Mouse (Mus musculus) lung, embryonic 15.5 days (tissue): ENCODE results near the gene B3gat3. TPM values are rescaled to one million over a fixed set of nuclear protein-coding genes. Genes with fewer than 3 reads are reported as not detected.

ENCODE experiments used
- ATAC-seq: fragments of 200-750 bp; cut with Nextera tagmentation; 2 replicates; pipeline ENCODE4 v1.8.0; 2017; ENCODE audit warnings: moderate number of reproducible peaks, borderline replicate concordance; ENCODE audit not compliant: low FRiP score, low TSS enrichment; ENCODE audit errors: extremely low read depth
- H3K27ac ChIP-seq: fragments of 300-500 bp; sonication (generic); 2 replicates; pipeline ENCODE4 v1.5.1; 2015; ENCODE audit warnings: moderate library complexity, mild to moderate bottlenecking, inconsistent platforms
- H3K27me3 ChIP-seq: fragments of 300-500 bp; sonication (generic); 2 replicates; pipeline ENCODE4 v1.6.1; 2015; ENCODE audit warnings: inconsistent platforms
- H3K36me3 ChIP-seq: fragments of 300-500 bp; sonication (generic); 2 replicates; pipeline ENCODE4 v1.6.1; 2015; ENCODE audit warnings: inconsistent platforms
- H3K4me1 ChIP-seq: fragments of 300-500 bp; sonication (generic); 2 replicates; pipeline ENCODE4 v1.6.1; 2015; ENCODE audit warnings: inconsistent platforms
- H3K4me2 ChIP-seq: fragments of 300-500 bp; sonication (generic); 2 replicates; pipeline ENCODE4 v1.6.1; 2015; ENCODE audit warnings: inconsistent platforms, mild to moderate bottlenecking, moderate library complexity
- H3K4me3 ChIP-seq: fragments of 300-500 bp; sonication (generic); 2 replicates; pipeline ENCODE4 v1.5.1; 2015; ENCODE audit warnings: mild to moderate bottlenecking, inconsistent platforms
- H3K9ac ChIP-seq: fragments of 300-500 bp; sonication (generic); 2 replicates; pipeline ENCODE4 v1.6.1; 2015; ENCODE audit warnings: inconsistent platforms
- H3K9me3 ChIP-seq: fragments of 300-500 bp; sonication (generic); 2 replicates; pipeline ENCODE4 v1.6.1; 2016; ENCODE audit warnings: inconsistent platforms
- WGBS: fragments of 180-500 bp; shearing (Covaris S2); methylation state at CpG from one replicate; pipeline ENCODE4 v1.1.7; 2015; 5-methylcytosine and 5-hydroxymethylcytosine counted together
- polyA plus RNA-seq: library from polyadenylated mRNA; unstranded; fragments of >200 nt; fragmentation: Nextera tagmentation; extraction: Ambion mirVana; gene quantifications from 2 replicates; pipeline ENCODE4 v1.2.1, GENCODE M21; 2015

The B3gat3 gene
- polyA plus RNA-seq, 1 experiment from 2014 or later = 46.1 TPM

DNA sequence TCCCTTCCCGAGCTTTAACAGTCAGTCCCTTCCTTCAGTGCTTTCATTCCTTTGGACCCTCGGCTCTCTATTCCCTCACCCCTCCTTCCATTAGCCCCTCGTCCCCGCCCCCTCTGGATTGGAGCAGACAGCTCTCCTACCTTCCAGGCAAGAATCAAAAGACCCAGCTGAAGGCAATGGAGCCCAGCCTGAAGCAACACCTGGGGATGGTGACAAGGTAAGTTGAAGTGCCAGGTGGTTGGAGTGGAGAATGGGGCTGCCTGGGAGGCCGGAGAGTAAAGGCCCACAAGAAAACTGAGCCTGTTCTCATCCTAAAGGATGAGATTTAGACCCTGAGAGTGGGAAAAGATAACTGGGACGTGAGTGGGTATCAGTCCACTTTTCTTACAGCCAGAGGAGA is 11.6 kb upstream of the B3gat3 start:
- Histone ChIP-seq H3K36me3 (peaks cover 96% of the 10 kb centered on the region), H3K9me3 (no peaks in the 10 kb centered on the region), H3K4me2 (no peak overlapping the region), H3K4me3 (no peak overlapping the region), H3K9ac (no peak overlapping the region), H3K27ac (no peak overlapping the region), H3K4me1 (no peaks in the 10 kb centered on the region), H3K27me3 (no peaks in the 10 kb centered on the region)
- no peak for ATAC-seq
- 88% methylated on average over 6 of the region's 6 CpGs for WGBS

DNA sequence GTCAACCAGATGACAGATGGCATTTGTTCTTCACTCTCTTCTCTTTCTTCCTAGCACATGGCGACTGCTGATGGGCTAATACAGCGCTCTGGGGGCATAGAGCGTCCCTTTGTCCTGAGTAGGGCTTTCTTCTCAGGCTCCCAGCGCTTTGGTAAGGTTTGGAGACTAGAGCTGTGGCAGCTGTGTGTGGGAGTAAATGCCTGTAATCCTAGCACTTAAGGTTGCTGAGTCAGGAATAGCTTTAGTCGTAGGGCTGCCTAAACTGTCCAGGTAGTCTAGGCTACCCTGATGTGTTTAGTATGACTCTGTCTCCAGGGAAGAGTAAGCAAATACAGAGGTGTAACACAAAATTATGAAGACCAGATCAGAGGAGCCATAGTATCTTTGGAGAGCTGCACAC is 8.4 kb upstream of the B3gat3 start:
- Histone ChIP-seq H3K9ac (no peak overlapping the region), H3K4me1 (no peaks in the 10 kb centered on the region), H3K36me3 (peaks cover 99% of the 10 kb centered on the region), H3K4me3 (no peak overlapping the region), H3K4me2 (no peak overlapping the region), H3K27me3 (no peaks in the 10 kb centered on the region), H3K9me3 (no peaks in the 10 kb centered on the region), H3K27ac (no peak overlapping the region)
- WGBS = 93% methylated on average over 5 of the region's 5 CpGs
- no peak for ATAC-seq

DNA sequence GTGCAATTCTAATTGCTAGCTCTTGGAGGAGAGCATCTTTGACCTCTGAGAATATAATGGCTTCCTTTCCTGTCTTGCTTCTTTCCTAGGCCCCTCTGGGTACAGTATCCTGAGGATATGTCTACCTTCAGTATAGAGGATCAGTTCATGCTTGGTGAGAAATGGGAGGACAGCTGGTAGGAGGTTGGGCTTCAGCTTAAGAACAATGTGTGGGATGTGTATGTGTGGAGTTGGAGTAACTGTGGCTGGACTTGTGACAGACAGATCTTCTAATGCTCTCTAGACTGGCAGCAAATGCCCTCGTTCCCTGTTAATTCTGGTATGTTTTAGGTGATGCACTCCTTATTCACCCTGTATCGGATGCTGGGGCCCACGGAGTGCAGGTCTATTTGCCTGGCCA is 6.0 kb upstream of the B3gat3 start:
- no peak overlapping the region for H3K9ac ChIP-seq

GRCm38 (mm10) chr19:8919000-8919399 is 1.2 kb upstream of the B3gat3 start:
- WGBS = 88% methylated on average over 3 of the region's 3 CpGs
- no peak overlapping the region for H3K27ac ChIP-seq
- H3K36me3 ChIP-seq = peaks cover 38% of the 10 kb centered on the region
- H3K9ac ChIP-seq = no peak overlapping the region
- ATAC-seq = no peak
- H3K4me1 ChIP-seq = peaks cover 14% of the 10 kb centered on the region
- H3K9me3 ChIP-seq = no peaks in the 10 kb centered on the region
- H3K27me3 ChIP-seq = no peaks in the 10 kb centered on the region
- no peak overlapping the region for H3K4me2 ChIP-seq
- H3K4me3 ChIP-seq = no peak overlapping the region

More for the DNA sequence above, 6.0 kb upstream of the B3gat3 start:
- no peak for ATAC-seq
- H3K36me3 ChIP-seq = peaks cover 80% of the 10 kb centered on the region
- H3K4me1 ChIP-seq = no peaks in the 10 kb centered on the region
- H3K4me2 ChIP-seq = no peak overlapping the region
- H3K9me3 ChIP-seq = no peaks in the 10 kb centered on the region
- WGBS = 92% methylated on average over 3 of the region's 3 CpGs
- no peaks in the 10 kb centered on the region for H3K27me3 ChIP-seq
- H3K4me3 ChIP-seq = no peak overlapping the region
- H3K27ac ChIP-seq = no peak overlapping the region

GRCm38 (mm10) chr19:8919684-8920072 is 496 bp upstream of the B3gat3 start:
- H3K9ac ChIP-seq = no peak overlapping the region
- H3K4me2 ChIP-seq = peak overlapping the region; percentile 72
- H3K9me3 ChIP-seq = no peaks in the 10 kb centered on the region
- peak overlapping the region; percentile 83 for H3K4me3 ChIP-seq
- peaks cover 14% of the 10 kb centered on the region for H3K4me1 ChIP-seq
- no peaks in the 10 kb centered on the region for H3K27me3 ChIP-seq
- no peak for ATAC-seq
- 60% methylated on average over 6 of the region's 6 CpGs for WGBS
- peak overlapping the region; percentile 91 for H3K27ac ChIP-seq
- H3K36me3 ChIP-seq = peaks cover 31% of the 10 kb centered on the region

DNA sequence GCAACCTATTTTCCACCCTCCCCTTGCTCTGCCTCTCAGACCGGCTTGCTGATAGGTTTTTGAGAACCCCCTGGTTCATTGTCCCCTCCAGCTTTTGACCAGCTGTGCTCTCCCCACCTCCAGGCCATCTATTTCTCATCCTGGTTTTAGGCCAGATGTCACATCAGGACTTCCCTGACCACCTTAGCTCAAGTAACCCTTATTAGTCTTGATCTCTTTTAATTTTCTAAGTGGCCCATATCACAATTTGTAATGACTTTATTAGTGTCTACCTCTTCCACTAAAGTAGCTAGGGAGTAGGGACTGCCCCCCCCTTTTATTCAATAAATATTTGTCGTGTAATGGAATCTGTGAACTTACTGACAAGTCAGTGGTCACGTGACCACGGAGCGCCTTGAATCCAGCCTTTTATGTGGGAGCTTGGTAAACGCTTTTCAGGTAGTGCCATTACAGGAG is 690 bp downstream of the B3gat3 start:
- Histone ChIP-seq H3K36me3 (peaks cover 24% of the 10 kb centered on the region), H3K4me1 (peaks cover 14% of the 10 kb centered on the region), H3K27ac (peak overlapping the region; percentile 91), H3K9ac (peak overlapping the region; percentile 73), H3K27me3 (no peaks in the 10 kb centered on the region), H3K4me3 (peak overlapping the region; percentile 83), H3K9me3 (no peaks in the 10 kb centered on the region), H3K4me2 (peak overlapping the region; percentile 72)
- ATAC-seq = no peak
- 1% methylated on average over 6 of the region's 6 CpGs for WGBS

- peak overlapping the region; percentile 73 for H3K9ac ChIP-seq
- H3K27me3 ChIP-seq = no peaks in the 10 kb centered on the region
- no peak overlapping the region for H3K27ac ChIP-seq
- peaks cover 20% of the 10 kb centered on the region for H3K36me3 ChIP-seq
- H3K4me2 ChIP-seq = peak overlapping the region; percentile 72
- no peak for ATAC-seq
- H3K9me3 ChIP-seq = no peaks in the 10 kb centered on the region
- WGBS = 79% methylated on average over 9 of the region's 9 CpGs
- peak overlapping the region; percentile 83 for H3K4me3 ChIP-seq
- H3K4me1 ChIP-seq = peaks cover 14% of the 10 kb centered on the region
Measured at GRCm38 (mm10) chr19:8921741-8922140, 1.6 kb downstream of the B3gat3 start.

- no peaks in the 10 kb centered on the region for H3K27me3 ChIP-seq
- peaks cover 21% of the 10 kb centered on the region; the same call in 1 of the 2 replicates for H3K36me3 ChIP-seq
- peaks cover 16% of the 10 kb centered on the region for H3K4me1 ChIP-seq
- no peak overlapping the region for H3K27ac ChIP-seq
- no peak overlapping the region for H3K4me2 ChIP-seq
- 81% methylated on average over 2 of the region's 2 CpGs for WGBS
- H3K9me3 ChIP-seq = no peaks in the 10 kb centered on the region
- no peak overlapping the region for H3K4me3 ChIP-seq
- ATAC-seq = no peak
- no peak overlapping the region for H3K9ac ChIP-seq
Measured at GRCm38 (mm10) chr19:8926766-8927165, 6.6 kb downstream of the B3gat3 start.

DNA sequence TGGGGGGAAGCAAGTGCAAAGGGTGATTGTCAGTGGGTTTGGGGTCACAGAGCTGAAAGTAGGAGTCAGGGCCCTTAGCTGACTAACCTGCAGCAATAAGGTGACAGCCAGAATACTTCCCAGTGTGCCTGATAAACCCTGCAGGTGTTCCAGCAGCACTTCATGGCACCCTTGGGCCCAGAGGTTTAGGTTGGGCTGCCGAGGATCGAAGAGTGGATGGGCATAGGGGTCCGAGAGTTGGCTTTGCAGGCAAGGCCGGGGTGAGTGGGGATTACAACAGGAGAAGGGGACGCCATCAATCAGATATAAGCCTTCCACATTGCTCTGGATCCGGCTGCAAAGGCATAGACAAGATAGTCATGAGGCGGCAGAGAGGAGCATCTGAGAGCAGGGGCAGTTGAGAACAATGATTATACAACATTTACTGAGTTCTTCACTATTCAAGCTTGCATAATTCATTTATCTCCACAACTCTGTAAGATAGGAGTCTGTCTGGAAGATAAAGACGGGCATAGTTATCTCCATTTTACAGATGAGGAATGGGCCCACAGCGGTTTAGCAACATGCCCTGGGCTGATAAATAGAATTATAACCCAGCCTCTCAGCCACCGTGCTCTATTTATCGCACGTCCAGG is 7.8 kb downstream of the B3gat3 start:
- no peaks in the 10 kb centered on the region for H3K27me3 ChIP-seq
- H3K36me3 ChIP-seq = peaks cover 22% of the 10 kb centered on the region; the same call in 1 of the 2 replicates
- H3K4me1 ChIP-seq = peaks cover 15% of the 10 kb centered on the region
- 79% methylated on average over 12 of the region's 12 CpGs for WGBS
- no peak overlapping the region for H3K4me3 ChIP-seq
- no peak overlapping the region for H3K27ac ChIP-seq
- H3K4me2 ChIP-seq = no peak overlapping the region
- no peak overlapping the region for H3K9ac ChIP-seq
- no peaks in the 10 kb centered on the region for H3K9me3 ChIP-seq
- no peak for ATAC-seq

DNA sequence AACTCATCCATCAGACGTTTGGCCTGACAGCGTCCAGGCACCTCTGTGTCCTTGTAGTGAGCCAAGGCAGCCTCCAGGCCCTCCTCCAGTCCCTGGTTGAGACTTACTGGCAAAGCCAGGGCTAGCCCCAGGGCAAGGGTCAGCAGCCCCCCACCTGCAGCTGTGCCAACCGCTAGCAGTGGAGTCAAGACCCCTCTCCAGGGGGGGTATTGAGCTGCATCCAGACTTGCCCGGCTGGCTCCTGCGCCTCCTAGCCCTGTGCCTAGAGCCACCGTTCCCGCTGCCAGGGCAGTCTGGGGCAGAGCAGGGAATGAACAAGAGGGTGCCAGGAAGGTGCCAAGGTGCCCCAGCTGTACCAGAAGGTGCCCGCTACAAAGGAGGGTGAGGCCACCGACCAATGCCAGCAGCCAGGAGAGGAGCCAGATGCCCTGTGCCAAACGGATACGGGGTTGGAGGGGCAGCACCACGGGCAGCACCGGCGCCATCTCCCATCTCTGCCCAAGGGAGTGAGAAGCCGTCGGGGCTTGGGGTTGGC is 8.6 kb downstream of the B3gat3 start:
- no peaks in the 10 kb centered on the region for H3K9me3 ChIP-seq
- H3K9ac ChIP-seq = peak overlapping the region; percentile 70; the same call in 1 of the 2 replicates
- ATAC-seq = peak; percentile 7; the same call in 1 of the 2 replicates
- peaks cover 26% of the 10 kb centered on the region; the same call in 1 of the 2 replicates for H3K36me3 ChIP-seq
- H3K4me3 ChIP-seq = peak overlapping the region; percentile 79
- H3K27ac ChIP-seq = peak overlapping the region; percentile 92
- WGBS = 24% methylated on average over 16 of the region's 16 CpGs
- H3K4me1 ChIP-seq = peaks cover 15% of the 10 kb centered on the region
- peak overlapping the region; percentile 67 for H3K4me2 ChIP-seq
- no peaks in the 10 kb centered on the region for H3K27me3 ChIP-seq

DNA sequence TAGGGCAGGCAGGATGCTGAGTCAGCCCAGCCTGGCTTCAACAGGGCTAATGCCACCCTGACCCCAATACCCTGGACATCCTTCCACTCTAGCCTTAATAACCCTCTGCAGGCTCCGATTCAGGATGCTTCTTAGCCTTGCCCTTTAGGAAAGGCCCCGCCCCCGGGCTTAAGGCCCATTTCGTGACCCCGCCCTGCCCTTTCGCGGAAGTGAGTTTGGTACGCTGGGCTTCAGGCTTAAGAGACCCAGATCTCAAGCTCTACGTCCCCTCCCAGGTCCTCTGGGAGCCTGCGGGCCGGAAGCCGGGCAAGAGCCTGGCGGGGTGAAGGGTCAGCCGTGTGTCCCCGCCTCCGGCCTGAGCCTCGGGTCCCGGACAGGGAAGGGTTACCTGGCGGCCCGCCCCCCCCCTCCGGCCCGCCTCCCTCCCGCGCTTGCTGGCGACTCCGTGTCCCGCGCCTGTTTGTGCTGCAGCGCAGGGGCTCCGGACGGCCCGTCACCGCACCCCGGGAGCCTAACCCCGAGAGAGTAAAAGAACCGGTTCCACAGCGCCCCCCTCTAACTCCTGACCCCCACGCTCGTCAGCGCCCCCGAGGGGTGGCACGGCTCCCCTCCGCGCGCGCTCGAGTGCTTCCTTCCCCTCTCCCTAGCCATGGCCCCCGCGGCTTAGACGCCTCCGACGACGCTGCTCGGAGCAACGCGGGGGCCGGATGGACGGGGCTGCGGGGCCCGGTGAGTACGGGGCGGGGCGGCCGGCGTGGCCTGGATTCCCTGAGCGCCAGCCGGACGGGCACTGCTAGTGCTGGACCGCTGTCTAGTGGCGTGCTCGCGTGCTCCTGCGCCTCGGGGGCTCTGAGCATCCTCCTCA is 9.3 kb downstream of the B3gat3 start, which contains the start of the genes Rom1 and Eml3:
TSS of gene Rom1 (minus strand) at position 133 of the 865 bp plus-strand sequence.
TSS of gene Eml3 (plus strand) at position 329 of the 865 bp plus-strand sequence.
- Histone ChIP-seq H3K27ac (peak within 1 kb of the TSS; percentile 92), H3K9ac (peak within 1 kb of the TSS; percentile 70), H3K27me3 (no peaks in the 10 kb centered on the region), H3K9me3 (no peaks in the 10 kb centered on the region), H3K4me3 (peak within 1 kb of the TSS; percentile 79), H3K36me3 (peaks cover 24% of the 10 kb centered on the region; the same call in 1 of the 2 replicates), H3K4me1 (peaks cover 15% of the 10 kb centered on the region), H3K4me2 (peak within 1 kb of the TSS; percentile 67)
- 1% methylated on average over 66 of the region's 74 CpGs for WGBS
- peak; percentile 84 for ATAC-seq
